8 mouse cellular contexts compared by ENCODE assay signal in genomic region chr6:124702784-124703103, GRCm38 (mm10). TPM values are rescaled to one million over a fixed set of nuclear protein-coding genes. Genes with fewer than 3 reads are reported as not detected.
A peak's percentile ranks its signal among the peaks of the same experiment; 100 is the strongest.
DNase-seq lines count a peak whose midpoint lies in the region; ATAC-seq and TF ChIP-seq lines count a peak whose summit lies in the region.

No protein-coding gene starts in this region.

- no peak overlapping the region for H3K9ac ChIP-seq in liver, embryonic 11.5 days (ENCODE audit: low read depth, low read length)
- no peak overlapping the region for H3K9ac ChIP-seq in stomach, postnatal 0 days (ENCODE audit: low read length)

- no peaks in the 10 kb centered on the region for H3K27me3 ChIP-seq in liver, embryonic 11.5 days (replicated peaks; ENCODE audit: control insufficient read depth, insufficient read depth, low read length)
- no peaks in the 10 kb centered on the region for H3K27me3 ChIP-seq in stomach, postnatal 0 days (ENCODE audit: control insufficient read depth, insufficient read depth, low read length)

- H3K9me3 ChIP-seq in liver, embryonic 11.5 days (ENCODE audit: control insufficient read depth, low read length): no peaks in the 10 kb centered on the region
- no peaks in the 10 kb centered on the region for H3K9me3 ChIP-seq in stomach, postnatal 0 days (ENCODE audit: control insufficient read depth, low read length)

- no peak overlapping the region for H3K27ac ChIP-seq in liver, embryonic 11.5 days (ENCODE audit: low read depth, low read length)
- no peak overlapping the region for H3K27ac ChIP-seq in stomach, postnatal 0 days (replicated peaks)

- 49% methylated on average over 3 of the region's 3 CpGs for WGBS in liver, embryonic 11.5 days
- WGBS in stomach, postnatal 0 days: 53% methylated on average over 3 of the region's 3 CpGs

- peaks cover 44% of the 10 kb centered on the region for H3K36me3 ChIP-seq in liver, embryonic 11.5 days (ENCODE audit: control insufficient read depth, insufficient read depth, low read length)
- peaks cover 17% of the 10 kb centered on the region; the same call in 1 of the 2 replicates for H3K36me3 ChIP-seq in stomach, postnatal 0 days (ENCODE audit: control insufficient read depth, insufficient read depth, low read length)

- peak; percentile 91 for TF ChIP-seq CTCF in stomach, postnatal 0 days (IDR thresholded peaks at IDR 0.05; ENCODE audit: low read depth)

- no peak for TF ChIP-seq EP300 in stomach, postnatal 0 days (optimal IDR thresholded peaks at IDR 0.05)

- H3K4me1 ChIP-seq in liver, embryonic 11.5 days (replicated peaks; ENCODE audit: control insufficient read depth, insufficient read depth, low read length): no peaks in the 10 kb centered on the region
- H3K4me1 ChIP-seq in stomach, postnatal 0 days (replicated peaks; ENCODE audit: control insufficient read depth, insufficient read depth): no peaks in the 10 kb centered on the region

- DNase-seq in 3T3-L1 (ENCODE audit: low read depth, low spot score) (peak; percentile 88), WW6 (ENCODE audit: low read depth, low spot score) (peak; percentile 88)
- DNase-seq in embryo, embryonic 11 days: peak; percentile 73
- peak; percentile 32 to 51 for DNase-seq in gastrocnemius, postnatal 4 days (ENCODE audit: low spot score in 2 of 2)
- DNase-seq in kidney, adult 9 months: peak; percentile 80
- DNase-seq in liver, embryonic 11.5 days (ENCODE audit: low spot score): no peak
- DNase-seq in natural killer cell, adult 2 months (ENCODE audit: low spot score in 2 of 2): peak; percentile 62 to 79
- DNase-seq in stomach, postnatal 0 days (ENCODE audit: low spot score): peak; percentile 79

- no peak overlapping the region for H3K4me3 ChIP-seq in liver, embryonic 11.5 days (ENCODE audit: low read depth, low read length)
- H3K4me3 ChIP-seq in stomach, postnatal 0 days (ENCODE audit: low read depth, low read length): no peak overlapping the region

- ATAC-seq in liver, embryonic 11.5 days (replicated peaks; ENCODE audit: low FRiP score): peak; percentile 69
- ATAC-seq in stomach, postnatal 0 days (ENCODE audit: low FRiP score, low TSS enrichment): peak; percentile 71

- H3K4me2 ChIP-seq in liver, embryonic 11.5 days: no peak overlapping the region
- H3K4me2 ChIP-seq in stomach, postnatal 0 days (replicated peaks; ENCODE audit: low read depth): no peak overlapping the region

RNA-seq across cellular contexts. Expression of gene Emg1, which starts 9.2 kb away (rescaled TPM):
- 10 to 100 TPM; 71.0 to 82.6 TPM for total RNA-seq in gastrocnemius, postnatal 4 days (2021)
- 311 and 329 TPM in 2 replicates for polyA plus RNA-seq in liver, embryonic 11.5 days (2014; fragmentation: Nextera tagmentation; extraction: Ambion mirVana)
- polyA plus RNA-seq in stomach, postnatal 0 days (2015; fragmentation: Nextera tagmentation; extraction: Ambion mirVana): 93.9 and 94.8 TPM in 2 replicates

RNA-seq across cellular contexts. Expression of gene Phb2, which starts 9.4 kb away (rescaled TPM):
- total RNA-seq in gastrocnemius, postnatal 4 days (2021): 100 to 1,000 TPM; 234 to 238 TPM
- polyA plus RNA-seq in liver, embryonic 11.5 days (2014; fragmentation: Nextera tagmentation; extraction: Ambion mirVana): 640 and 660 TPM in 2 replicates
- 230 and 237 TPM in 2 replicates for polyA plus RNA-seq in stomach, postnatal 0 days (2015; fragmentation: Nextera tagmentation; extraction: Ambion mirVana)

RNA-seq across cellular contexts. Expression of gene Ptpn6, which starts 35.8 kb away (rescaled TPM):
- total RNA-seq in gastrocnemius, postnatal 4 days (2021): 1 to 10 TPM; 4.6 to 6.4 TPM
- 49.5 and 50.3 TPM in 2 replicates for polyA plus RNA-seq in liver, embryonic 11.5 days (2014; fragmentation: Nextera tagmentation; extraction: Ambion mirVana)
- polyA plus RNA-seq in stomach, postnatal 0 days (2015; fragmentation: Nextera tagmentation; extraction: Ambion mirVana): 13.1 and 15.8 TPM in 2 replicates

RNA-seq across cellular contexts. Expression of gene Grcc10, which starts 38.4 kb away (rescaled TPM):
- 100 to 1,000 TPM; 177 to 209 TPM for total RNA-seq in gastrocnemius, postnatal 4 days (2021)
- 147 and 167 TPM in 2 replicates for polyA plus RNA-seq in liver, embryonic 11.5 days (2014; fragmentation: Nextera tagmentation; extraction: Ambion mirVana)
- polyA plus RNA-seq in stomach, postnatal 0 days (2015; fragmentation: Nextera tagmentation; extraction: Ambion mirVana): 292 and 310 TPM in 2 replicates

RNA-seq across cellular contexts. Expression of gene Lpcat3, which starts 39.9 kb away (rescaled TPM):
- 10 to 100 TPM; 37.9 to 43.1 TPM for total RNA-seq in gastrocnemius, postnatal 4 days (2021)
- 84.2 and 90.0 TPM in 2 replicates for polyA plus RNA-seq in liver, embryonic 11.5 days (2014; fragmentation: Nextera tagmentation; extraction: Ambion mirVana)
- polyA plus RNA-seq in stomach, postnatal 0 days (2015; fragmentation: Nextera tagmentation; extraction: Ambion mirVana): 78.8 and 79.6 TPM in 2 replicates
